Mouse (Mus musculus) CD4-positive, CD25-positive, alpha-beta regulatory T cell, adult 9 weeks (primary cell): ENCODE measurements around the gene Olfr1431. TPM values are rescaled to one million over a fixed set of nuclear protein-coding genes. Genes with fewer than 3 reads are reported as not detected.

Experiments
- polyA plus RNA-seq: library from polyadenylated mRNA; unstranded; fragments of 100-300 nt; shearing (Covaris generic); gene quantifications from one replicate; pipeline ENCODE4 v1.2.1, GENCODE M21; 2017

Gene Olfr1431
- not detected for polyA plus RNA-seq

GRCm38 (mm10) chr19:12200334-12200733 lies at the start of gene Olfr1431:
Gene Olfr1431 (plus strand): TSS chr19:12200634.

GRCm38 (mm10) chr19:12170062-12170599 lies 30.3 kb upstream of the Olfr1431 start, which contains the start of gene Olfr1555-ps1:
Gene Olfr1555-ps1 (minus strand): TSS chr19:12170112.

GRCm38 (mm10) chr19:12232496-12232895 lies 32.1 kb downstream of the Olfr1431 start, which contains the start of gene Olfr1432:
Gene Olfr1432 (minus strand): TSS chr19:12232596.

GRCm38 (mm10) chr19:12241559-12241958 lies 41.1 kb downstream of the Olfr1431 start, which contains the start of gene Olfr262:
Gene Olfr262 (minus strand): TSS chr19:12241659.

GRCm38 (mm10) chr19:12260732-12261131 lies 60.3 kb downstream of the Olfr1431 start, which contains the start of gene Olfr235:
Gene Olfr235 (plus strand): TSS chr19:12261032.

Other genes with a start within 250 kb of the Olfr1431 start
- gene Osbp, start 234.7 kb upstream of the Olfr1431 start, polyA plus RNA-seq = 3.4 TPM
- gene Olfr1423, start 159.3 kb upstream of the Olfr1431 start, polyA plus RNA-seq = not detected
- gene Olfr1424, start 138.0 kb upstream of the Olfr1431 start, polyA plus RNA-seq = not detected
- gene Olfr1425, start 122.9 kb upstream of the Olfr1431 start, polyA plus RNA-seq = not detected
- gene Olfr1426, start 108.6 kb upstream of the Olfr1431 start, polyA plus RNA-seq = not detected
- gene Olfr1427, start 97.3 kb upstream of the Olfr1431 start, polyA plus RNA-seq = not detected
- gene Olfr1428, start 84.7 kb upstream of the Olfr1431 start, polyA plus RNA-seq = not detected
- gene Olfr76, start 77.4 kb upstream of the Olfr1431 start, polyA plus RNA-seq = not detected
- 0.10 TPM for gene Olfr1555-ps1, start 30.5 kb upstream of the Olfr1431 start, polyA plus RNA-seq
- not detected for gene Olfr1432, start 32.0 kb downstream of the Olfr1431 start, polyA plus RNA-seq
- not detected for gene Olfr262, start 41.0 kb downstream of the Olfr1431 start, polyA plus RNA-seq
- not detected for gene Olfr235, start 60.4 kb downstream of the Olfr1431 start, polyA plus RNA-seq
- not detected for gene Olfr1434, start 79.2 kb downstream of the Olfr1431 start, polyA plus RNA-seq
- gene Olfr1436, start 98.5 kb downstream of the Olfr1431 start, polyA plus RNA-seq = not detected
- not detected for gene Olfr1437, start 124.5 kb downstream of the Olfr1431 start, polyA plus RNA-seq
- gene Olfr1438-ps1, start 135.3 kb downstream of the Olfr1431 start, polyA plus RNA-seq = not detected
- gene Olfr1440, start 186.6 kb downstream of the Olfr1431 start, polyA plus RNA-seq = not detected
- gene Olfr1441, start 216.8 kb downstream of the Olfr1431 start, polyA plus RNA-seq = not detected
- not detected for gene Pfpl, start 227.3 kb downstream of the Olfr1431 start, polyA plus RNA-seq